Comparison of ENCODE assay signal across 29 mouse cellular contexts in genomic region chr2:165599566-165599965, GRCm38 (mm10). TPM values are rescaled to one million over a fixed set of nuclear protein-coding genes. Genes with fewer than 3 reads are reported as not detected.
DNase-seq lines count a peak whose midpoint lies in the region; ATAC-seq and TF ChIP-seq lines count a peak whose summit lies in the region.
"Had no signal": no experiment of that assay in that cellular context is flagged by ENCODE, and none has a peak within 500 bp of the region (broad histone marks: within the 10 kb centered on the region; RNA-seq: fewer than 3 reads in every experiment).

No protein-coding gene starts in this region.

- H3K4me3 ChIP-seq in lung, postnatal 0 days (ENCODE audit: low read depth, low read length): no peak overlapping the region
- H3K4me3 ChIP-seq in embryonic facial prominence, embryonic 12.5 days: no peak overlapping the region
- no peak overlapping the region for H3K4me3 ChIP-seq in intestine, postnatal 0 days (ENCODE audit: low read depth, low read length)
- H3K4me3 ChIP-seq: hindbrain, embryonic 10.5 days; hindbrain, embryonic 15.5 days; kidney, embryonic 15.5 days; liver, embryonic 15.5 days; lung, embryonic 15.5 days; megakaryocyte, embryonic 14.5 days; midbrain, embryonic 13.5 days had no signal

- no peak overlapping the region for H3K4me2 ChIP-seq in lung, postnatal 0 days (replicated peaks; ENCODE audit: low read depth, low read length)
- peak overlapping the region; percentile 14; the same call in 1 of the 2 replicates for H3K4me2 ChIP-seq in embryonic facial prominence, embryonic 12.5 days (replicated peaks)
- no peak overlapping the region for H3K4me2 ChIP-seq in intestine, postnatal 0 days (replicated peaks; ENCODE audit: low read depth)
- H3K4me2 ChIP-seq: hindbrain, embryonic 15.5 days; kidney, embryonic 15.5 days; liver, embryonic 15.5 days; lung, embryonic 15.5 days; midbrain, embryonic 13.5 days had no signal

- no peaks in the 10 kb centered on the region for H3K36me3 ChIP-seq in lung, postnatal 0 days (ENCODE audit: insufficient read depth, low read length)
- H3K36me3 ChIP-seq in embryonic facial prominence, embryonic 12.5 days: no peaks in the 10 kb centered on the region
- no peaks in the 10 kb centered on the region for H3K36me3 ChIP-seq in intestine, postnatal 0 days (ENCODE audit: control insufficient read depth, insufficient read depth)
- H3K36me3 ChIP-seq: hindbrain, embryonic 10.5 days; hindbrain, embryonic 15.5 days; kidney, embryonic 15.5 days; liver, embryonic 15.5 days; lung, embryonic 15.5 days; midbrain, embryonic 13.5 days had no signal

- TF ChIP-seq EP300 in lung, postnatal 0 days (IDR thresholded peaks at IDR 0.05): no peak

- ATAC-seq in lung, postnatal 0 days: no peak
- ATAC-seq in embryonic facial prominence, embryonic 12.5 days (ENCODE audit: insufficient number of reproducible peaks, insufficient read depth, low FRiP score, low TSS enrichment): no peak
- ATAC-seq in intestine, postnatal 0 days: no peak
- ATAC-seq: forebrain, embryonic 16.5 days; inflammation-experienced regulatory T-cells, adult 6 months; midbrain, embryonic 13.5 days had no signal

- peaks cover 9% of the 10 kb centered on the region for H3K27me3 ChIP-seq in lung, postnatal 0 days (replicated peaks; ENCODE audit: insufficient read depth, low read length)
- H3K27me3 ChIP-seq in embryonic facial prominence, embryonic 12.5 days: peaks cover 9% of the 10 kb centered on the region; the same call in 1 of the 2 replicates
- H3K27me3 ChIP-seq in intestine, postnatal 0 days (replicated peaks; ENCODE audit: control insufficient read depth, insufficient read depth, low read length): peaks cover 36% of the 10 kb centered on the region

- DNase-seq in lung, postnatal 0 days (ENCODE audit: low spot score): no peak
- no peak for DNase-seq in lung, adult 18-20 months
- peak; percentile 35 for DNase-seq in forelimb bud, embryonic 11.5 days (ENCODE audit: low read depth, low spot score)
- no peak for DNase-seq in B cell, adult 2 months
- DNase-seq in cerebellum, adult 18-20 months: no peak
- DNase-seq: adrenal gland, postnatal 25 days; cerebellum, adult 2 months; cerebellum, postnatal 14 days; gastrocnemius, postnatal 14 days; heart, postnatal 14 days; kidney, adult 18-20 months; kidney, postnatal 25 days; liver; lung, postnatal 4 days; right cerebral cortex, postnatal 4 days; thymus, adult 18-20 months; thymus, postnatal 36 days had no signal

- no peak for TF ChIP-seq CTCF in lung, postnatal 0 days (IDR thresholded peaks at IDR 0.05)
- no peak for TF ChIP-seq CTCF in intestine, postnatal 0 days (IDR thresholded peaks at IDR 0.05; ENCODE audit: low read depth)

- no peak overlapping the region for H3K9ac ChIP-seq in lung, postnatal 0 days (replicated peaks; ENCODE audit: low read depth)
- no peak overlapping the region for H3K9ac ChIP-seq in embryonic facial prominence, embryonic 12.5 days
- no peak overlapping the region for H3K9ac ChIP-seq in intestine, postnatal 0 days (ENCODE audit: low read depth, low read length)
- H3K9ac ChIP-seq: hindbrain, embryonic 15.5 days; kidney, embryonic 15.5 days; liver, embryonic 15.5 days; lung, embryonic 15.5 days; midbrain, embryonic 13.5 days had no signal

- H3K27ac ChIP-seq in lung, postnatal 0 days (ENCODE audit: low read length): peak overlapping the region; percentile 33; the same call in 1 of the 2 replicates
- 0 out of 2 replicates have a peak overlapping the region, but pooled peaks have one; percentile 32 for H3K27ac ChIP-seq in embryonic facial prominence, embryonic 12.5 days
- no peak overlapping the region for H3K27ac ChIP-seq in intestine, postnatal 0 days (ENCODE audit: low read depth, low read length)
- H3K27ac ChIP-seq: hindbrain, embryonic 10.5 days; hindbrain, embryonic 15.5 days; kidney, embryonic 15.5 days; liver, embryonic 15.5 days; lung, embryonic 15.5 days; midbrain, embryonic 13.5 days; stomach, postnatal 0 days had no signal

- no peaks in the 10 kb centered on the region for H3K9me3 ChIP-seq in lung, postnatal 0 days (ENCODE audit: low read length)
- H3K9me3 ChIP-seq in embryonic facial prominence, embryonic 12.5 days: no peaks in the 10 kb centered on the region
- H3K9me3 ChIP-seq in intestine, postnatal 0 days (ENCODE audit: control insufficient read depth): no peaks in the 10 kb centered on the region
- H3K9me3 ChIP-seq: hindbrain, embryonic 10.5 days; hindbrain, embryonic 15.5 days; kidney, embryonic 15.5 days; liver, embryonic 15.5 days; lung, embryonic 15.5 days; megakaryocyte, embryonic 14.5 days; midbrain, embryonic 13.5 days had no signal

- no peaks in the 10 kb centered on the region; the same call in 1 of the 2 replicates for H3K4me1 ChIP-seq in lung, postnatal 0 days (ENCODE audit: insufficient read depth, low read depth, low read length)
- H3K4me1 ChIP-seq in embryonic facial prominence, embryonic 12.5 days: peaks cover 59% of the 10 kb centered on the region
- H3K4me1 ChIP-seq in intestine, postnatal 0 days (replicated peaks; ENCODE audit: control insufficient read depth, insufficient read depth, low read length): no peaks in the 10 kb centered on the region
- H3K4me1 ChIP-seq: liver, embryonic 15.5 days had no signal

- WGBS in lung, postnatal 0 days: 55% methylated on average over 13 of the region's 13 CpGs
- WGBS in embryonic facial prominence, embryonic 12.5 days: 24% methylated on average over 13 of the region's 13 CpGs
- 67% methylated on average over 13 of the region's 13 CpGs for WGBS in intestine, postnatal 0 days

RNA-seq across cellular contexts. Expression of gene Eya2, which starts 4.7 kb away (rescaled TPM):
- 25.7 and 27.8 TPM in 2 replicates for polyA plus RNA-seq in lung, postnatal 0 days (2015; fragmentation: Nextera tagmentation; extraction: Ambion mirVana)
- 22.5 and 23.5 TPM in 2 replicates for polyA plus RNA-seq in embryonic facial prominence, embryonic 12.5 days (2016; fragmentation: Nextera tagmentation; extraction: Ambion mirVana)
- 0.16 and 0.51 TPM in 2 replicates for polyA plus RNA-seq in intestine, postnatal 0 days (2015; fragmentation: Nextera tagmentation; extraction: Ambion mirVana)
- polyA plus RNA-seq: liver, embryonic 15.5 days had no signal

Comparison
In these comparisons a context has a peak if more than half of its experiments do, and no peak if none do; other contexts are left out.
1. RNA of gene Eya2, which starts 4.7 kb away (polyA plus RNA-seq): 25.7 to 27.8 TPM in lung, postnatal 0 days and 22.5 to 23.5 TPM in embryonic facial prominence, embryonic 12.5 days; 0.16 to 0.51 TPM in intestine, postnatal 0 days; every median in the first group is over 10 times any median in the second.